Mouse (Mus musculus): ENCODE data around the gene Pkig. TPM values are rescaled to one million over a fixed set of nuclear protein-coding genes. Genes with fewer than 3 reads are reported as not detected.
A peak's percentile ranks its signal among the peaks of the same experiment; 100 is the strongest.
"Not testable (repeated sequence)": the region's sequence is repeated elsewhere in the genome, so short reads cannot be mapped to it uniquely, and the experiment has no call there.

The Pkig gene
- polyA plus RNA-seq, 1 experiment from 2014 or later, result 116 TPM

- not testable (repeated sequence) for H3K4me1 ChIP-seq (replicated peaks); H3K9me3 ChIP-seq; H3K9ac ChIP-seq; H3K4me3 ChIP-seq; H3K27ac ChIP-seq (replicated peaks); H3K27me3 ChIP-seq; ATAC-seq (ENCODE audit: low read depth); H3K4me2 ChIP-seq
- H3K36me3 ChIP-seq, result peaks cover 95% of the 10 kb centered on the region
- 92% methylated on average over 3 of the region's 3 CpGs for WGBS
These were observed 36.8 kb upstream of the Pkig start for GRCm38 (mm10) chr2:163621401-163621800.

DNA sequence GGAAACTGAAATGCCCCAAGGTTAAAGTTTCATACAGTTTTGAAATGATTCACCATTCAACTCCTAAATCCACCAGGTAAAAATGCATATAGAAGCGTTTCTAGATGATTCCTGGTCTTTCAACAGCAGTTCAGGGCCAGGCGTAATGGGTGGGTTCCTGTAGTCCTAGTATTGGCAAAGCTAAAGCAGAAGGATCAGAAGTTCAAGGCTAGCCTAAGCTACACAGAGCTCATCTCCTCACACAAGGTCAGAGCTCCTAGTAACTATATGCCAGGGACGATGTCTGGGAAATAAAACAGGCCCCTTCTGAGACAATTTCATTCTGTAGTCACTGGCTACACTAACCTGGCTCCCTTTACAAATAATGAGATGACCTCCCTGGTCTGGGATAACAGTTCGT lies 27.0 kb upstream of the Pkig start:
- 99% methylated on average over 4 of the region's 4 CpGs for WGBS
- no peaks in the 10 kb centered on the region for H3K4me1 ChIP-seq (replicated peaks)

DNA sequence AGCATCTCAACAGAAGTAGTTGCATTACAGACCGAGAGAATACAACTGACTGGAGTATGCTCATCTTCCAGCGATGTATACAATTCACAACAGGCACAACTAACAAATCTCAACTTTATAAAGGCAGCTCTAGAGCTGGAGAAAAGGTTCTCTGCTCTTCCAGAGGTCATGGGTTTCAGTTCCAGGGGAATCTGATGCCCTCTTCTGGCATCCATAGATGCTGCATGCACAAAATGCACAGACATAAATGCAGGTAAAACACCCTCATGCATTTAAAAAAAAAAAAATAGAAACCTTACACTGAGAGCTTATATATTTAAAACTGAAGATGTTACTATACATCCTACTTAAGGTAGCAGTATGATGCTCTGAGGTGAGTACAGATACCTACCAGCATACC lies 26.5 kb upstream of the Pkig start:
- ATAC-seq (ENCODE audit: low read depth), result no peak
- Histone ChIP-seq H3K9ac (no peak overlapping the region), H3K27ac (replicated peaks) (no peak overlapping the region), H3K4me2 (no peak overlapping the region), H3K9me3 (no peaks in the 10 kb centered on the region), H3K27me3 (no peaks in the 10 kb centered on the region), H3K36me3 (peaks cover 76% of the 10 kb centered on the region), H3K4me1 (replicated peaks) (no peaks in the 10 kb centered on the region), H3K4me3 (no peak overlapping the region)
- 93% methylated on average over 2 of the region's 2 CpGs for whole genome bisulfite sequencing

More for the DNA sequence above, 27.0 kb upstream of the Pkig start:
- no peak overlapping the region for H3K4me2 ChIP-seq
- H3K27ac ChIP-seq (replicated peaks), result no peak overlapping the region
- H3K27me3 ChIP-seq, result no peaks in the 10 kb centered on the region
- no peak for ATAC-seq (ENCODE audit: low read depth)
- H3K36me3 ChIP-seq, result peaks cover 81% of the 10 kb centered on the region
- H3K9ac ChIP-seq, result no peak overlapping the region
- H3K9me3 ChIP-seq, result no peaks in the 10 kb centered on the region
- no peak overlapping the region for H3K4me3 ChIP-seq

DNA sequence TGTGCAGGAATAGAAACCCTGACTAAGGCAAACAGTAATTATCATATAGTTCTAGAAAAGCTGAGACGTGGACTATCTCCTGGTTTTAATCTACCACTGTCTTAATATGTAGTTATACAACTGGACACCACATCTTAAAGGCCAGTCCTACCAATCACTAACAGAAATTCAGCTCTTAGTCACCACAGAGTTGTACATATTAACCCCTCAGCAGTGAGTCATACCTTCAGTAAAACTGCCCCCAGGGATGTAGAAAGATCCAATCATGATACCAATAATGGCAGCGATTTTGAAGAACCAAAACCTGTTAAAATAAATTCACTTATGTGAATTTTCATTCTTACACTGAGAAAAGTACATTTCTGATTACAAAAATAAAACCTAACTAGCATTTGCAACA lies 24.0 kb upstream of the Pkig start:
- 91% methylated on average over 2 of the region's 2 CpGs for WGBS
- peaks cover 60% of the 10 kb centered on the region for H3K36me3 ChIP-seq

GRCm38 (mm10) chr2:163636057-163636456 lies 22.1 kb upstream of the Pkig start:
- no peak for ATAC-seq (ENCODE audit: low read depth)
- H3K36me3 ChIP-seq, result peaks cover 47% of the 10 kb centered on the region
- H3K4me3 ChIP-seq, result no peak overlapping the region
- no peaks in the 10 kb centered on the region for H3K27me3 ChIP-seq
- no peaks in the 10 kb centered on the region for H3K9me3 ChIP-seq
- H3K4me1 ChIP-seq (replicated peaks), result peaks cover 31% of the 10 kb centered on the region
- WGBS, result 99% methylated on average over 2 of the region's 2 CpGs
- H3K9ac ChIP-seq, result no peak overlapping the region
- no peak overlapping the region for H3K4me2 ChIP-seq
- H3K27ac ChIP-seq (replicated peaks), result no peak overlapping the region

More for the DNA sequence above, 24.0 kb upstream of the Pkig start:
- H3K4me3 ChIP-seq, result no peak overlapping the region
- H3K4me2 ChIP-seq, result no peak overlapping the region
- no peak overlapping the region for H3K9ac ChIP-seq
- no peaks in the 10 kb centered on the region for H3K27me3 ChIP-seq
- no peaks in the 10 kb centered on the region for H3K9me3 ChIP-seq
- H3K27ac ChIP-seq (replicated peaks), result no peak overlapping the region
- ATAC-seq (ENCODE audit: low read depth), result no peak
- H3K4me1 ChIP-seq (replicated peaks), result peaks cover 14% of the 10 kb centered on the region

- Histone ChIP-seq H3K27ac (replicated peaks) (no peak overlapping the region), H3K36me3 (peaks cover 31% of the 10 kb centered on the region), H3K9me3 (no peaks in the 10 kb centered on the region), H3K27me3 (no peaks in the 10 kb centered on the region), H3K4me3 (no peak overlapping the region), H3K4me2 (no peak overlapping the region), H3K4me1 (replicated peaks) (peaks cover 44% of the 10 kb centered on the region), H3K9ac (no peak overlapping the region)
- WGBS, result 53% methylated on average over 5 of the region's 5 CpGs
- ATAC-seq (ENCODE audit: low read depth), result no peak
These were observed 20.4 kb upstream of the Pkig start for GRCm38 (mm10) chr2:163637655-163638266.

DNA sequence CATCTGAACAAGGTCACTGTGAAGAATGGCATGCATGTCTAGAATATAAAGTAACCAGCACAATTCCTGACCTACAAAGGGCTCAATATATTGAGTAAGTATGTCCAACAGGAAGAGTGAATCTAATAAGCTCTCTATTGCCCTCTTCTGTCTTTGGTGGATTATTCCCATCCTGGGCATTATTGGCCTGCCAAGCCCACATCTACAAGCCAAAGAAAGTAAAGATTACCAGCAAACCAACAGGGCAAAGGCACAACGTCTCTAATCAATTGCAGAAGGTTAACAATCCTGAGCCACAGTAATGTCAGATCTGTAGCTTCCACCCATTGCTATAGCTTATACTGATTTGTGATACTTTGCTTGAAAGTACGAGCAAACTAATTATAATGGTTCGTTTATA lies 17.7 kb upstream of the Pkig start:
- Histone ChIP-seq H3K27ac (replicated peaks) (no peak overlapping the region), H3K4me3 (no peak overlapping the region), H3K36me3 (0 out of 2 replicates have a peak, but pooled peaks cover 13% of the 10 kb centered on the region), H3K27me3 (no peaks in the 10 kb centered on the region), H3K9me3 (no peaks in the 10 kb centered on the region), H3K9ac (no peak overlapping the region), H3K4me1 (replicated peaks) (peaks cover 58% of the 10 kb centered on the region), H3K4me2 (no peak overlapping the region)
- WGBS, result 85% methylated on average over 3 of the region's 3 CpGs
- no peak for ATAC-seq (ENCODE audit: low read depth)

DNA sequence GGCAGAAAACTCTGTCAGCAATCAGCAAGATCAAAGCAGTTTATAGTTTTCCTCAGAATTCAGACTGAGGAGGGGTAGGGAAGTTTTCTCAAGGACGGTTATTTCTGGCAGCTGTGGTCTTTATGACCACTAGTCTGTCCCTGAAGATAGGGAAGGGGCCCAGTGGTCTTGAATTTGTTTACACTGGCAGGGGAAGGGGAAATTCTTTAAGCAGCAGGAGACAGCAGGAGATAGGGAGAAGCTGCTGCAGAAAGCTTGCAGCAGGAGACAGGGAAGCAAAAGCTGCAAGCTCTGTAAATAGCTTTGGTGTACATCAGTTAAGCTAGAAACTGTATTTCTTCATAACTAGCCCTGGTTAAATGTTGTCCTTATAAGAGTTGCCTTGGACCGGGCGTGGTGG lies 16.5 kb upstream of the Pkig start:
- Histone ChIP-seq H3K4me1 (replicated peaks) (peaks cover 58% of the 10 kb centered on the region), H3K36me3 (0 out of 2 replicates have a peak, but pooled peaks cover 13% of the 10 kb centered on the region), H3K4me3 (no peak overlapping the region), H3K9me3 (no peaks in the 10 kb centered on the region), H3K9ac (no peak overlapping the region), H3K4me2 (no peak overlapping the region), H3K27me3 (no peaks in the 10 kb centered on the region), H3K27ac (replicated peaks) (no peak overlapping the region; the same call in 1 of the 2 replicates)
- no peak for ATAC-seq (ENCODE audit: low read depth)
- 74% methylated on average over 3 of the region's 3 CpGs for WGBS

- Histone ChIP-seq H3K36me3 (0 out of 2 replicates have a peak, but pooled peaks cover 7% of the 10 kb centered on the region), H3K9me3 (no peaks in the 10 kb centered on the region), H3K4me1 (replicated peaks) (peaks cover 52% of the 10 kb centered on the region), H3K27me3 (no peaks in the 10 kb centered on the region), H3K4me2 (peak overlapping the region; percentile 70), H3K9ac (peak overlapping the region; percentile 97; the same call in 1 of the 2 replicates), H3K27ac (replicated peaks) (peak overlapping the region; percentile 6), H3K4me3 (peak overlapping the region; percentile 93)
- WGBS, result 86% methylated on average over 30 of the region's 30 CpGs
- ATAC-seq (ENCODE audit: low read depth), result no peak
These were observed 15.3 kb upstream of the Pkig start for GRCm38 (mm10) chr2:163642685-163643575.

- WGBS, result 81% methylated on average over 2 of the region's 2 CpGs
- H3K27ac ChIP-seq (replicated peaks), result 0 out of 2 replicates have a peak overlapping the region, but pooled peaks have one; percentile 99
These were observed 14.6 kb upstream of the Pkig start for GRCm38 (mm10) chr2:163643576-163643971.

DNA sequence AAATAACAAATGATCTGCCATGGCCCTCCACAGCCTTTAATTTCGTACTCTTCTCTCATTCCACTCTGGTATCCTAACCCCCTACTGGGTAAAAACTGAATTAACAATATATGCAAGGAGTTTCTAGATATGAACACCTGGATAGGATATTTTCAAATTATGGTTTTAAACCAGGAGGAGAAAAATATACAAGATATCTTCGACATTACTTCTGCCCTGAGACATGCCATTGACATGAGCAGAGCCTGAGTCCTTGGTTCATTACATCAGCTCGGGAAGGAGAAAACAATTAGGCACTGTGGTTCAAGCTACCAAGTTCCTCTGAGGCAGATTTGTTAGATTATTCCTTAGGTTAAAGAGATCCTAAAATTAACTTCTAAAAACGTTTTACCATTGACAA lies 14.1 kb upstream of the Pkig start:
- Histone ChIP-seq H3K4me3 (peak overlapping the region; percentile 93), H3K9me3 (no peaks in the 10 kb centered on the region), H3K27ac (replicated peaks) (peak overlapping the region; percentile 99), H3K36me3 (0 out of 2 replicates have a peak, but pooled peaks cover 6% of the 10 kb centered on the region), H3K4me2 (peak overlapping the region; percentile 70), H3K27me3 (no peaks in the 10 kb centered on the region), H3K9ac (peak overlapping the region; percentile 97), H3K4me1 (replicated peaks) (peaks cover 45% of the 10 kb centered on the region)
- ATAC-seq (ENCODE audit: low read depth), result no peak
- 9% methylated on average over 4 of the region's 4 CpGs for WGBS

More at GRCm38 (mm10) chr2:163643576-163643971, 14.6 kb upstream of the Pkig start:
- Histone ChIP-seq H3K4me1 (replicated peaks) (peaks cover 48% of the 10 kb centered on the region), H3K27me3 (no peaks in the 10 kb centered on the region), H3K9ac (peak overlapping the region; percentile 97), H3K9me3 (no peaks in the 10 kb centered on the region), H3K4me2 (peak overlapping the region; percentile 70), H3K4me3 (peak overlapping the region; percentile 93), H3K36me3 (0 out of 2 replicates have a peak, but pooled peaks cover 6% of the 10 kb centered on the region)
- no peak for ATAC-seq (ENCODE audit: low read depth)
